Mouse (Mus musculus) liver, adult (tissue): ENCODE measurements around the gene March1.
A peak's percentile ranks its signal among the peaks of the same experiment; 100 is the strongest.

Experiments
- GATA4 ChIP-seq: IDR thresholded peaks from 2 replicates; pipeline ENCODE4 v1.6.1; 2014; ENCODE audit warnings: mild to moderate bottlenecking, low read length; ENCODE audit not compliant: insufficient replicate concordance

March1 gene

GRCm38 (mm10) chr8:66362882-66363801, 745.4 kb downstream of the March1 start:
- TF ChIP-seq GATA4: no peak

GRCm38 (mm10) chr8:66383694-66384373, 766.1 kb downstream of the March1 start:
- TF ChIP-seq GATA4: no peak

- no peak for TF ChIP-seq GATA4
Observed at GRCm38 (mm10) chr8:66386008-66386407, 768.3 kb downstream of the March1 start.

- TF ChIP-seq GATA4: no peak
Observed at GRCm38 (mm10) chr8:66388693-66389092, 771.0 kb downstream of the March1 start.

- no peak for TF ChIP-seq GATA4
Observed at GRCm38 (mm10) chr8:66391554-66391953, 773.9 kb downstream of the March1 start.

- no peak for TF ChIP-seq GATA4
Observed at GRCm38 (mm10) chr8:66392900-66393299, 775.2 kb downstream of the March1 start.

- TF ChIP-seq GATA4: no peak
Observed at GRCm38 (mm10) chr8:66394148-66394547, 776.4 kb downstream of the March1 start.

GRCm38 (mm10) chr8:66397811-66398210, 780.1 kb downstream of the March1 start:
- TF ChIP-seq GATA4: no peak

GRCm38 (mm10) chr8:66400050-66400449, 782.4 kb downstream of the March1 start:
- TF ChIP-seq GATA4: no peak

- peak; percentile 66; the same call in 1 of the 2 replicates for TF ChIP-seq GATA4
Observed at GRCm38 (mm10) chr8:66404711-66405414, 787.2 kb downstream of the March1 start.

GRCm38 (mm10) chr8:66406596-66407361, 789.1 kb downstream of the March1 start:
- no peak for TF ChIP-seq GATA4

- no peak for TF ChIP-seq GATA4
Observed at GRCm38 (mm10) chr8:66410080-66410615, 792.4 kb downstream of the March1 start.

GRCm38 (mm10) chr8:66413101-66413500, 795.4 kb downstream of the March1 start:
- no peak for TF ChIP-seq GATA4

- no peak for TF ChIP-seq GATA4
Observed at GRCm38 (mm10) chr8:66415234-66415633, 797.5 kb downstream of the March1 start.
